Mouse (Mus musculus): ENCODE results near the gene Arhgef9.

DNA sequence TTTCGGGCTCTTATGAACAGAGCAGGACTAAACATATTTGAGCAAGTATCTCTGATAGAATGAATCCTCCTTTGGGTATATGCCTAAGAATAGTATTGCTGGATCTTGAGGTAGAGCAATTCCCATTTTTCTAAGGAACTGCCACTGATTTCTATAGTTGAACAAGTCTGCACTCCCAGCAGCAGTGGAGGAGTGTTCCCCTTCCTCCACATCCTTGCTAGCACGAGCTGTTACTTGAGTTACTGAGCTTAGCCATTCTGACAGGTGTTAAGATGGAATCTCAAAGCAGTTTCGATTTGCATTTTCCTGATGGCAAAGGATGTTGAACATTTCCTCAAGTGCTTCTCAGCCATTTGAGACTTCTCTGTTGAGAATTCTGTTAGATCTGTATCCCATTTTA, 92.3 kb downstream of the Arhgef9 start:
- TF ChIP-seq POLR2A (IDR thresholded peaks at IDR 0.05; ENCODE audit: insufficient read length, low read depth) (no peak), POLR2AphosphoS2 (IDR thresholded peaks at IDR 0.05; ENCODE audit: insufficient read length, low read depth) (no peak), TCF12 (IDR thresholded peaks at IDR 0.05; ENCODE audit: insufficient read depth, poor library complexity, severe bottlenecking) (no peak), MAX (IDR thresholded peaks at IDR 0.05; ENCODE audit: low read depth) (no peak), USF1 (IDR thresholded peaks at IDR 0.05; ENCODE audit: low read depth) (no peak), CEBPB (IDR thresholded peaks at IDR 0.05; ENCODE audit: insufficient read depth, poor library complexity, severe bottlenecking) (no peak), E2F4 (IDR thresholded peaks at IDR 0.05; ENCODE audit: insufficient read depth) (no peak), MYOD1 (IDR thresholded peaks at IDR 0.05; ENCODE audit: control insufficient read depth in 1 of 3, insufficient read length in 2 of 3, low read depth in 2 of 3) (no peak), REST (IDR thresholded peaks at IDR 0.05; ENCODE audit: insufficient read depth, insufficient read length) (no peak), SRF (IDR thresholded peaks at IDR 0.05; ENCODE audit: control insufficient read depth, insufficient read length, low read depth) (no peak), TCF3 (IDR thresholded peaks at IDR 0.05; ENCODE audit: insufficient read length, low read depth) (no peak), MYOG (IDR thresholded peaks at IDR 0.05; ENCODE audit: control insufficient read depth in 1 of 3, insufficient read depth in 1 of 3, insufficient read length in 2 of 3, low read depth in 2 of 3) (no peak)

Data from myocyte (in vitro differentiated cells).